Mouse (Mus musculus): ENCODE data around the gene Akr7a5. TPM values are rescaled to one million over a fixed set of nuclear protein-coding genes. Genes with fewer than 3 reads are reported as not detected.

Gene Akr7a5
- polyA plus RNA-seq (2014; fragmentation: Nextera tagmentation; extraction: Ambion mirVana): 68.4 and 72.7 TPM in 2 replicates

DNA sequence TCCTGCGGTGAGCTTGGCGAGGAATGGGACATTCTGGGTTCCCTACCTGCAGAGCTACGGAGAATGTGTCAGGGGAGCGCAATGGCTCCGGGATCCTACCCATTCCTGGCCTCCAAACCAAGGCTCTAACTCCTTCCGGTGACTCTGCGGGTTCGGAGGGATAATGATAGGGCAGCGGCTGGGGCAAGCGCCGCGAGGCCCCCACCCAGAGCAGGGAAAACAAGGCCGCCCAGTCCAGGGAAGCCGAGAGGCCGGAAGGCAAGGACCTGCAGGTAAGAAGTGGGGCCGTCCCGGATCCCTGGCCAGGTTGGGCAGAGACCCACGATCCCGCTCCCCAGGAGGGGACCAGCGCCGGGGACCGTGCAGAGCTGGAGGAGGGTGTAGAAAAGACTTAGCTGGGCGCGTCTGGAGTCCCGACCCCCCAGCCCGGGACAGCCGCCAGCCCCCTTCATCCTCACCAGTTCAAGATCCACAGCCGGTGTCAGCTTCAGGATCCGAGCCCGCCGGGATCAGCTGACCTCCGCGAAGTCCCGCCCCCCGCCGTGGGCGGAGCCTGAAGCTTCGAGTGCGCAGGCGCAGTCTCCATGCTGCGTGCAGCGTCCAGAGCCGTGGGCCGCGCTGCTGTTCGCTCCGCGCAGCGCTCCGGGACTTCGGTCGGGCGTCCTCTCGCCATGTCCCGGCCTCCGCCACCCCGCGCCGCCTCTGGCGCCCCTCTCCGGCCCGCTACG lies at the start of gene Akr7a5, which contains the start of gene Pqlc2:
Akr7a5 (plus strand) TSS at position 574 of the 728 bp plus-strand sequence.
Pqlc2 (minus strand) TSS at position 538 of the 728 bp plus-strand sequence.
- Histone ChIP-seq H3K4me3 (ENCODE audit: low read depth, low read length) (peak within 1 kb of the TSS; percentile 94), H3K27ac (ENCODE audit: low read depth, low read length) (peak within 1 kb of the TSS; percentile 75), H3K4me2 (peak within 1 kb of the TSS; percentile 100), H3K9ac (ENCODE audit: low read depth, low read length) (peak within 1 kb of the TSS; percentile 94), H3K27me3 (replicated peaks; ENCODE audit: control insufficient read depth, insufficient read depth, low read length) (no peaks in the 10 kb centered on the region), H3K36me3 (ENCODE audit: control insufficient read depth, insufficient read depth, low read length) (peaks cover 3% of the 10 kb centered on the region), H3K9me3 (ENCODE audit: control insufficient read depth, low read length) (no peaks in the 10 kb centered on the region), H3K4me1 (replicated peaks; ENCODE audit: control insufficient read depth, insufficient read depth, low read length) (peaks cover 14% of the 10 kb centered on the region)
- WGBS: under 1% methylated on average over 63 of the region's 63 CpGs
- ATAC-seq (replicated peaks; ENCODE audit: low FRiP score): peak; percentile 85
- peak; percentile 96 for DNase-seq (ENCODE audit: low spot score)

- ATAC-seq (replicated peaks; ENCODE audit: low FRiP score) (no peak), DNase-seq (ENCODE audit: low spot score) (no peak)
- Histone ChIP-seq H3K36me3 (ENCODE audit: control insufficient read depth, insufficient read depth, low read length) (peaks cover 17% of the 10 kb centered on the region; the same call in 1 of the 2 replicates), H3K9ac (ENCODE audit: low read depth, low read length) (no peak overlapping the region), H3K9me3 (ENCODE audit: control insufficient read depth, low read length) (no peaks in the 10 kb centered on the region), H3K27ac (ENCODE audit: low read depth, low read length) (no peak overlapping the region), H3K4me2 (no peak overlapping the region), H3K27me3 (replicated peaks; ENCODE audit: control insufficient read depth, insufficient read depth, low read length) (no peaks in the 10 kb centered on the region), H3K4me1 (replicated peaks; ENCODE audit: control insufficient read depth, insufficient read depth, low read length) (no peaks in the 10 kb centered on the region; the same call in 1 of the 2 replicates), H3K4me3 (ENCODE audit: low read depth, low read length) (no peak overlapping the region)
- 93% methylated on average over 6 of the region's 6 CpGs for WGBS
These were observed 47.6 kb upstream of the Akr7a5 start for GRCm38 (mm10) chr4:139262981-139263380.

DNA sequence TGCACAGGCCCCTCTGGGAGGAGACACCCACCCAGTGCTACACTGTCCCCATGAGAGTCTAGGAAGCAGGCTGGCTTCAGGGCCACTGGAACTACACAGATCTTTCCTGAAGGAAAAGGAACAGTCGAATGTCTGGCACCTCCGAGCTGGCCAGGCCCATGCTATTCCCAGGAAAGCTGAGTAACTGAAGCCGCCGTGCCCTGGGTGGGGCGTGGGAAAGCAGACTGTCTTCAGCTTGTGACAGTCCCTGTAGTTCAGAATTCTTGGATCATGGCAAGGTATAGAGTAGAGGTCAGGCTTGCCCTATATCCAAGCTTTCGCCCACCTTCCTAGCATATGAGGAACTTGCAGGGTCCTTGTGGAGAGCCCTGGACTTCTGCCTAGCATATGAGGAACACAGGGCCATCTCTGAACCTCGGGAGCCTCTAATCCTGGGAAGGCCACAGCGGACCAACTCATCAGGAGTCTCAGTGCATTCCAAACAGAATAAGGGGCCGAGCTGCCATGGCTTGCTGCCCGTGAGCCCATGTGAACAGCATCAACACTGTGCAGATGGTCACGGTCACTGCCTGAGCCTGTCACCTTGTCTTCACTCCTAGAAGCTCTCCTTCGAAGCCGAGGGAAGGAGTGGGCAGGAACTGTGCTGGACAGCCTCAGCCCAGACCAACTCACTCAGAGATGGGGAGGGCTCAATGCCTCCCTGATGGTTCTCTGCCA lies 44.6 kb upstream of the Akr7a5 start:
- Histone ChIP-seq H3K4me1 (replicated peaks; ENCODE audit: control insufficient read depth, insufficient read depth, low read length) (no peaks in the 10 kb centered on the region), H3K9me3 (ENCODE audit: control insufficient read depth, low read length) (no peaks in the 10 kb centered on the region), H3K27me3 (replicated peaks; ENCODE audit: control insufficient read depth, insufficient read depth, low read length) (no peaks in the 10 kb centered on the region), H3K4me2 (no peak overlapping the region), H3K9ac (ENCODE audit: low read depth, low read length) (no peak overlapping the region), H3K27ac (ENCODE audit: low read depth, low read length) (no peak overlapping the region), H3K4me3 (ENCODE audit: low read depth, low read length) (no peak overlapping the region), H3K36me3 (ENCODE audit: control insufficient read depth, insufficient read depth, low read length) (peaks cover 11% of the 10 kb centered on the region; the same call in 1 of the 2 replicates)
- 87% methylated on average over 13 of the region's 13 CpGs for WGBS
- ATAC-seq (replicated peaks; ENCODE audit: low FRiP score) (no peak), DNase-seq (ENCODE audit: low spot score) (no peak)

- Histone ChIP-seq H3K27ac (ENCODE audit: low read depth, low read length) (no peak overlapping the region), H3K36me3 (ENCODE audit: control insufficient read depth, insufficient read depth, low read length) (peaks cover 11% of the 10 kb centered on the region; the same call in 1 of the 2 replicates), H3K27me3 (replicated peaks; ENCODE audit: control insufficient read depth, insufficient read depth, low read length) (no peaks in the 10 kb centered on the region), H3K9me3 (ENCODE audit: control insufficient read depth, low read length) (no peaks in the 10 kb centered on the region), H3K4me2 (no peak overlapping the region), H3K9ac (ENCODE audit: low read depth, low read length) (no peak overlapping the region), H3K4me1 (replicated peaks; ENCODE audit: control insufficient read depth, insufficient read depth, low read length) (no peaks in the 10 kb centered on the region), H3K4me3 (ENCODE audit: low read depth, low read length) (no peak overlapping the region)
- DNase-seq (ENCODE audit: low spot score): no peak
- no peak for ATAC-seq (replicated peaks; ENCODE audit: low FRiP score)
- WGBS: 80% methylated on average over 7 of the region's 7 CpGs
These were observed 44.1 kb upstream of the Akr7a5 start for GRCm38 (mm10) chr4:139266500-139266865.

DNA sequence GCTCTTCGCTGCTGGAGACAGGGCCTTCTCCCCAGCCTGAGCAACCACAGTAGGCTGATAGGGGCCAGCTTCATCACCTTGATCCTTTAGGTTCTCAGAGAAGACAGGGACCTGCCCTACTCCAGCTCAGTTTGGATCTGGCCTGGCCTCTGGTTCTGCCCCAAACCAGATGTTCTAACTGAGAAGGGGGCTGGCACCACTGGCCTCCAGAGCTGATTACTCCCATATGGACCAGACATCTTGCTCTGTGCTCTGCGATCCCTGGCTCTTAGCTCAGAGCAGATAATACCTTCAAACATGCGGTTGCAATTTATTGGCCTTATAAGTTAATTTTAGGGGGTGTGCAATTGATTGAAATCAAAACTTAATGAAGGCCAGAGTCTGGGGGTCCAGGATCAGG lies 43.2 kb upstream of the Akr7a5 start:
- no peak overlapping the region for H3K9ac ChIP-seq (ENCODE audit: low read depth, low read length)
- no peak overlapping the region for H3K4me2 ChIP-seq
- no peaks in the 10 kb centered on the region for H3K27me3 ChIP-seq (replicated peaks; ENCODE audit: control insufficient read depth, insufficient read depth, low read length)
- H3K4me1 ChIP-seq (replicated peaks; ENCODE audit: control insufficient read depth, insufficient read depth, low read length): no peaks in the 10 kb centered on the region
- no peaks in the 10 kb centered on the region for H3K9me3 ChIP-seq (ENCODE audit: control insufficient read depth, low read length)
- H3K36me3 ChIP-seq (ENCODE audit: control insufficient read depth, insufficient read depth, low read length): peaks cover 6% of the 10 kb centered on the region; the same call in 1 of the 2 replicates
- H3K27ac ChIP-seq (ENCODE audit: low read depth, low read length): no peak overlapping the region
- WGBS: 85% methylated on average over 3 of the region's 3 CpGs
- no peak overlapping the region for H3K4me3 ChIP-seq (ENCODE audit: low read depth, low read length)
- no peak for DNase-seq (ENCODE audit: low spot score)
- no peak for ATAC-seq (replicated peaks; ENCODE audit: low FRiP score)

- Histone ChIP-seq H3K36me3 (ENCODE audit: control insufficient read depth, insufficient read depth, low read length) (peaks cover 3% of the 10 kb centered on the region; the same call in 1 of the 2 replicates), H3K9ac (ENCODE audit: low read depth, low read length) (no peak overlapping the region), H3K4me1 (replicated peaks; ENCODE audit: control insufficient read depth, insufficient read depth, low read length) (no peaks in the 10 kb centered on the region), H3K9me3 (ENCODE audit: control insufficient read depth, low read length) (no peaks in the 10 kb centered on the region), H3K27me3 (replicated peaks; ENCODE audit: control insufficient read depth, insufficient read depth, low read length) (no peaks in the 10 kb centered on the region), H3K4me2 (no peak overlapping the region), H3K4me3 (ENCODE audit: low read depth, low read length) (no peak overlapping the region), H3K27ac (ENCODE audit: low read depth, low read length) (no peak overlapping the region)
- WGBS: 91% methylated on average over 1 of the region's 1 CpGs
- ATAC-seq (replicated peaks; ENCODE audit: low FRiP score) (no peak), DNase-seq (ENCODE audit: low spot score) (no peak)
These were observed 42.3 kb upstream of the Akr7a5 start for GRCm38 (mm10) chr4:139268242-139268641.

DNA sequence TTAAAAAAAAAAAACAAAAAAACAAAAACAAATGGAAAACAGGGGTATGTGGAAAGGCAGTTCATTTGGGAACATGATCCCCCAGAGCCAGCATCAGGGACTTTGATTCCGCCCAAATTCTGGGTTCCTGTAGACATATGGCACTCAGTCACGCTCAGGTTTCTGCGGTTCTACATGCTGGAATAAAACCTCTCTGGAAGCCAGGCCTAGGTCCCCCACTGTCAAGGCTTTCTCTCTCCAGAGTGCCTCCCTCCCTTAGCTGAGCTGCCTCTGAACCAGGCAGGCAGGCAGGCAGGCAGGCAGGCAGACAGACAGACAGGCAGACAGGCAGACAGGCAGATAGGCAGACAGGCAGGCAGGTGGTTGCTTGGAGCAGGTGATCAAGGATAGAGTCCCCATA lies 40.4 kb upstream of the Akr7a5 start:
- Histone ChIP-seq H3K27ac (ENCODE audit: low read depth, low read length) (no peak overlapping the region), H3K9me3 (ENCODE audit: control insufficient read depth, low read length) (no peaks in the 10 kb centered on the region), H3K9ac (ENCODE audit: low read depth, low read length) (no peak overlapping the region), H3K4me2 (no peak overlapping the region), H3K4me3 (ENCODE audit: low read depth, low read length) (no peak overlapping the region), H3K4me1 (replicated peaks; ENCODE audit: control insufficient read depth, insufficient read depth, low read length) (no peaks in the 10 kb centered on the region), H3K27me3 (replicated peaks; ENCODE audit: control insufficient read depth, insufficient read depth, low read length) (no peaks in the 10 kb centered on the region), H3K36me3 (ENCODE audit: control insufficient read depth, insufficient read depth, low read length) (peaks cover 4% of the 10 kb centered on the region; the same call in 1 of the 2 replicates)
- WGBS: 94% methylated on average over 3 of the region's 3 CpGs
- ATAC-seq (replicated peaks; ENCODE audit: low FRiP score) (no peak), DNase-seq (ENCODE audit: low spot score) (no peak)

DNA sequence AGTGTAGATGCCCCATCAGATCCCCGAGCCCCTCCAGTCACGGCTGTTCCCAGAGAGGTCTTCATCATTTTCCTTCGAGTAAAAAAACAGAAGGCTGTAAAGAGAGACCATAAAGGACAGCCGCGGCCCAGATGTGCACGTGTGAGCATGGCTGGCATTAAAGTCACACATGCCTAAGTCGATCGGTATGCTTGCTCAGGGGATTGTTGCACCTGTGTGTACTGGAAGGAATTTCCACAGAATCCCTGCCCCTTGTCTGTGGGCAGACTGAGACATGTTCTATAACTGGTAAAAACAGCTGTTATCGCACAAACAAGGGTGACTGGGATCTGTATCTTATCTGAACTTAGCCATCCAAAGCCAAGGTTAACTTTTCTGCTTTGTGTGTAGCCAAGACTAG lies 39.0 kb upstream of the Akr7a5 start:
- no peaks in the 10 kb centered on the region for H3K27me3 ChIP-seq (replicated peaks; ENCODE audit: control insufficient read depth, insufficient read depth, low read length)
- peaks cover 4% of the 10 kb centered on the region; the same call in 1 of the 2 replicates for H3K36me3 ChIP-seq (ENCODE audit: control insufficient read depth, insufficient read depth, low read length)
- no peaks in the 10 kb centered on the region for H3K9me3 ChIP-seq (ENCODE audit: control insufficient read depth, low read length)
- no peak overlapping the region for H3K4me3 ChIP-seq (ENCODE audit: low read depth, low read length)
- 86% methylated on average over 9 of the region's 9 CpGs for WGBS
- H3K27ac ChIP-seq (ENCODE audit: low read depth, low read length): no peak overlapping the region
- H3K4me1 ChIP-seq (replicated peaks; ENCODE audit: control insufficient read depth, insufficient read depth, low read length): no peaks in the 10 kb centered on the region
- H3K4me2 ChIP-seq: no peak overlapping the region
- no peak for ATAC-seq (replicated peaks; ENCODE audit: low FRiP score)
- no peak overlapping the region for H3K9ac ChIP-seq (ENCODE audit: low read depth, low read length)
- DNase-seq (ENCODE audit: low spot score): no peak
